Mouse (Mus musculus) urinary bladder, adult 18-20 months (tissue): ENCODE measurements at regions not wholly inside any gene's neighbourhood (a gene's known extent, or its start where the extent isn't known, plus 50 kb on each side); places are given as distances from the start of the nearest gene placed in this dataset.

Experiments used
- DNase-seq, 2 experiments: peaks; one replicate each; pipeline ENCODE4 v3.0.0; 2022; ENCODE audit warnings: low spot score in 2 of 2, mixed read lengths in 2 of 2

GRCm38 (mm10) chr19:15851622-15852021, 95.5 kb downstream of the Psat1 start:
- no peak for DNase-seq

DNA sequence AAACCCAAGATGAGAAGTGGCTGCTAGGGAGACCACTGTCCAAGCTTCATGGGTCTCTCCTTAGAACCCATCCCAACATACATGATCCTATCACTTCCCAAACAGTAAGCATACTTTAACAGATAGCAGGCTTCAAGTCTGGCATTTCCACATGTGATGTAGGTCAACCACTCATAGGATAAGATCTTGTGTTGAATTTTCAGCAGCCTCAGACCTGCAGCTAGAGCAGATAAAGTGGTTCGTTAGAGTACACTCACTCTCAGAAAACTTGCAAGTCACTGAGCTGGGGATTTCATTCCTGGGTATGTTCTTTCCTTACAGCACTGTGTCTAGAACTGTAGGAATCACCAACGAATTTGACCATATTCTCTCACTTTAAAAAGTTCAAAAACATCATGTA, 96.4 kb downstream of the Psat1 start:
- DNase-seq = no peak

GRCm38 (mm10) chr19:15849235-15849634, 97.9 kb downstream of the Psat1 start:
- no peak for DNase-seq

DNA sequence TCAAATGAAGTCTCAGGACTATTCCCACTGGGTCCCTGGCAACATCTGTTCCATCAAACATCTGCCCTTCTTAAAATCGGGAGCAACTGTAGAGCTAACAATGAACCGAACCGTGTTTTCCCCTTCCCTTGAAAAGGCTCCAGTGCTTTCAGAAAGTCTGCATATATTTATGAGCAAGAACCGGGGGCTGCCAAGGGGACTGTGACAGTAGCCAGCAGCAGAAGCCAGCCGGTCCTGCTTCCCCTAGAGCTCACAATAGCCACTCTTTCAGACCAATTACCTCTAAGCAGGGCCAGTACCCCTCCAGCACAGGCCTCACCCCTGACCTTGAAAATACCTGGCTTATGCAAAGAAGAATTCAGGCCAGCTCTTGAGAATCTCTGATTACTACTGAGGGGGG, 108.8 kb downstream of the Psat1 start:
- DNase-seq = no peak

DNA sequence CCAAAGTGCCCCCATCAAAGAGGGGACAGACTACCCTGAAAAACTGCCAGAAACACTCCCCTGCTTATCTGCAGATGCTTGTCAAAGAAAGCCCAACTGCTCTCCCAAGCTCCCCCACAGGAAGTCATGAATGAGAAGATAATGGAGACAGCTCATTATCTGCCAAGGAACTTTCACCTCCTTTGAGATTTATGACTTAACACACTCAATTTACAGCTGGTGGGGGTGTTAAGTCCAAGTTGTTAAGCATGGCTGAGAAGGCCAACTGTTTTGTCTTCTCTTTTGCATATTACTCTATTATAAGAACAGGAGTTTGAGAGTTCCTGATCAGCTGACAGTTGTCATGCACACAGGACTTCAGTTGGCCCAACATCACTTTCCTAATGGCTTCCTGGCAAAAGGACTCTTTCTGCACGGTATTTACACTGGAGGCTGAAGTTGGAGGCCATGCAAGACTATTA, 109.4 kb downstream of the Psat1 start:
- no peak for DNase-seq

GRCm38 (mm10) chr19:15836956-15837714, 110.0 kb downstream of the Psat1 start:
- DNase-seq = no peak

DNA sequence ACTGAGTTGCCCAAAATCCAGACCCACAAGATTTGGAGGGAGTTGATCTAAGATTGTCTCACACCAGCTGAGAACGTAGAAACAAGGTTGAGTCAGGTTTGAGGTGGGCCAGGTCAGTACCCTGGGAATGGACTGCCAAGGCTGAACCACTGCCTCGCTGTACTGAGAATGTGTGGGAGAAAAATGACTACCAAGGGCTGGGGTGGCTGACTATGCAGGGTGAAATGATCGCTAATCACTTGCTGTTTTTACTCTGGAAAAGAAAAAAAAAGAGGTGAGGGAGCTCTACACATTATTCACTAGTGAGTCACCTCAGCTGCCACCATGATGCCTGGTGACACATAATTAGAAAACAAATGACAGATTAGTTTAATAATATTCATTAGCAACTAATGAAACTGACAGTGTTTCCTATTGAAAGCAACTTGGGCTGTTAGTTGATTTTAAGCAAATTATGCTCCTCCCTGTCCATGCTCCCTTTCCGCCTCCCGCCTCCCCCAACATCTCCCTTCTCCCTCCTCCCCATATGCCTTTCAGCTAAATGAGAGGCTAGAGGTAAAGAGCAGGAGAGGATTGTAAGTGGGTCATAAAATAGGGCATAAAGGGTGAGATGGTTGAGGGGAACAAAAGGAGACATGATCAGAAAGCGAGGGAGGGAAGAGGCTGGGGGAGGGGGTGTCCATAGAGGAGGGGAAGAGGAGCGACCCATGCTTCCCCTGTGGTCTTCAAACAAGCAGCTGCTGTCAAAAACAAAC, 110.8 kb downstream of the Psat1 start:
- DNase-seq = no peak

DNA sequence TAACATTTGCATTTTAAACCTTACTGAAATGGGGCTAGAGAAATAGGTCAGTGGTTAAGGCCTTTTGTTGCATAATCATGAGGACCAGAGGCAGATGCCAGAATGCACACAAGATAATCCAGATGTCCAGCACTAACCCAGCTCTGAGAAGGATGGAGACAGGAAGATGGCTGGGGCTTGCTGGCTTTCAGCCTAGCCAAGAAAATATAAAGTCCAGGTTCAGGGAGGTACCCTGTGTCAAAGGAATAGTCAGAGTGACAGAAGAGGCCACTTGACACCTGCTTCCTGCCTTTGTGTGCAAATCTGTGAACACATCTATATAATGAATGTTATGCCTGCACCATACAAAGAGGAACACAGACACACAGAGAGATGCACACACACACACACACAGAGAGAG, 116.8 kb downstream of the Psat1 start:
- no peak for DNase-seq

DNA sequence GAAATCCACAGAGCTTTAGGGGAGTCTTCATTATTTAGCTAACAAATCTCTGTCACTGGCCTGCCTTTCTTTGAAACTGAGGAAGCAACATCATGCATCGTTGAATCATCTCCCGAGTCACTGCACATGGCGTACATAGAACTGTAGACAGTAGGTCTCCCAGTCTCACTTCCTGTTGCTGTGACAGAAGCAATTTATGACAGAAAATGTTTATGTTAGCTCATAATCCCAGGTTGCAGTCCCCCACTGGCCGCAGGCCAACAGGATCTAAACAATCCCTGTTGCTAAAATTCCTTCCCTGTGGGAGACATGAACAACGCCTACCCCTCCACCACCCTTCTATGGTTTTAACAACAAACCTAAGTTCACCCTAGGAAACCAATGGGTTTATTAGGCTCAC, 118.0 kb downstream of the Psat1 start:
- no peak for DNase-seq

- DNase-seq = no peak
Observed at GRCm38 (mm10) chr19:15827990-15828705, 119.0 kb downstream of the Psat1 start.

- no peak for DNase-seq
Observed at GRCm38 (mm10) chr19:15827120-15827989, 119.8 kb downstream of the Psat1 start.

DNA sequence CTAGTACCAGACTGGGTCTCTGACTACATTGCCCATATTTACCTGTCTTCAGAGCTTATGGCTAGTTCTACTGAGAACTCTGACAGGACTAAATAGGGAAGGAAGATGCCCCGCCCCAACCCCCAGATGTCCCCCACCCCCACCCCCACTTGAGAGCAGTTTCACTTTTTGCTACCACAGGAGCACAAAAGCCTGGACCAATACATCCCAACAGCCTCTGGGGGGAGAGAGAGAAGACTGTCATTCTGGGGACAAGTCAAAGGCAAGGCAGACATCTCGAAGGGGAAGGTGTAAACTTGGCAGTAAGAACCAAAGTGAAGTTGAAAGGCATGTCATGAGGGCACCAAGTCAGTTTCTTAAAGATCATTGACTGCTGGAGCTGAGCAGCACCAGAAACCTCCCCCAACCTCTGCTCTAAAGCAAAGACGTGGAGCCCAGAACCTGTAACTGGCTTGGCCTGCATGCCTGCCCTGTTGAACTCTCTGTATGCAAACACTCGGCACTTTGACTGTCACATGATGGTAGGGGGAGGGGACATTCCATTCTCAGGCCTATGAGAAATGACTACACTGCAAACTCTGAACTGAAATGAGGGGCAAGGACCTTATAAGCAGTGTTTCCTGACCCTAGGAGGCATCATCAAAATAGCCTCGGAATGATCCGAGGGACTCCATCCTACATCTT, 123.3 kb downstream of the Psat1 start:
- DNase-seq = no peak

GRCm38 (mm10) chr19:15820020-15820419, 127.1 kb downstream of the Psat1 start:
- DNase-seq = no peak

DNA sequence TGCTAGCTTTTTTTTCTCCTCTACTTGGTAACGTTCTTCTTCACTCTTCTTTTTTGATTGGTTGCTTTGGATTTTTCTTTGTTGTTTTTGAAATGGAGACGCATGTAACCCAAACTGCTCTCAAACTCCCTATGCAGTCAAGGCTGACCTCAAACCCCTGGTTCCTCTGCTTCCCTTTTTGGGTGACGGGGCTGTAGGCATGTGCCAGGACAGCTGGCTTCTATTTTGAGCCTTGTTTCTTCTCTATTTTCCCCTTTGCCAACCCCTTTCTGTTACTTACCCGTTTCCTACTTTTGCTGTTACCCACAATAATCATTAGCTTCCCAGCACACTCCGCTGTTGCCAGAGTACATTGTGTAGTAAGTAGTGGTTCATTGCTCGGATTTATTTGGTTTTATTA, 132.0 kb downstream of the Psat1 start:
- DNase-seq = no peak

DNA sequence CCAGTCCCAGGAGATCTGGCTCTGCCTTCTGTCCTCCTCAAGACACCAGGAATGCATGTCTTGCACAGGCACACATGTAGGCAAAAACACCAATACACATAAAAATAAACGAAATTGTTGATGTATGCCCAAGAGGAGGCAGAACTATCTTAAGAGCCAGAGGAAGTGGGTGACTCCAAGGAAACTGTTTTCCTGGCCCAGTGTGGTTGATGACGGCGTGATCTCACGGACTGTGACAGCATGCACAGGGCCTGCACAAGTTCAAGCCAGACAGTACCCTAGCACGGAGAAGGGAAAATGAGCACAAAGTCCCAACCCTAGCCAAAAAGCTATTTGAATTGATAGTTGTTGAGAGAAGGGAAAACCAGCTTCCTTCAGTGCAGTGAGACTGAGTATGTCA, 138.1 kb downstream of the Psat1 start:
- no peak for DNase-seq

- no peak for DNase-seq
Observed at GRCm38 (mm10) chr19:15807681-15808080, 139.5 kb downstream of the Psat1 start.

DNA sequence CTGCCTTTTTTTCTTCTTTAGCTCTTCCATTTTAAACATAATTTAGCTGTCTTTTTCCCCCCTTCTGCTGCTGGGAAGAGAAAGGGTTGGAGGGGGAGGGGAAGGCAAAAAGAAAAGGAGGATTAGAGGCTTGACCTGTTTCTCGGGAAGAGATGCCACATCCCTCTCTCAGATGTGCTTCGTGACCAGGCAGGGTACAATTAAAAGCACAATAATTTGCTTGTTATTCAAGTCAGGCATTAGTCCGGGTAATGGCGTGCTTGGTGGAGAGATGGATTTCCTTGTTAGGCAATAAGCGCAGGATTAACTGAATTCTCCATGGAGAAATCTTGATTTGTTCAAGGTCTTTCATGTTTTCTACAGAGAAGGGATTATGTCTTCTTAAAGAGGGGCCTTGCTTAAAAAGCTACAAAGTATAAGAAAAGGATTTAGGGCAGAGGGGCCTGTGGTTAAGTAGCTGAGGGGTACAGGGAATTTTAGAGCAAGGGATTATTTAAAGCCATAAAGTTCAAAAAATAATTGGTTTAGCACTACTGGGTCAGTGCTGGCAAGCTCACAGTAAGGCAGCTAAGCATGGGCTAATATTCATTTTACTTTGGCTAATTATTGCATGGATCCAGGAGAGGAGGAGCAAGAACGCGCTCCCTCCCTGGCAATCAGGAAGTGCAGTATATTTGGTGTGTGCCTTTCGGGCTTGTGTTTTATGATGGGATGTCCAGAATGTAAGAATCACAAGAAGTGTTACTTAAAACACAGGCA, 143.8 kb downstream of the Psat1 start:
- DNase-seq = no peak

GRCm38 (mm10) chr19:15802641-15803040, 144.5 kb downstream of the Psat1 start:
- DNase-seq = no peak

- peak; percentile 31 to 44 for DNase-seq
Observed at GRCm38 (mm10) chr19:15801811-15802486, 145.2 kb downstream of the Psat1 start.
